ENCODE assay signal across 21 mouse cellular contexts in genomic region chr13:46569469-46569868, GRCm38 (mm10).
DNase-seq lines count a peak whose midpoint lies in the region; ATAC-seq lines count a peak whose summit lies in the region.
"Had no signal": no experiment of that assay in that cellular context is flagged by ENCODE, and none has a peak within 500 bp of the region (broad histone marks: within the 10 kb centered on the region; RNA-seq: fewer than 3 reads in every experiment).

No protein-coding gene starts in this region.

- WGBS in heart, embryonic 10.5 days: 87% methylated on average over 8 of the region's 8 CpGs
- 88% methylated on average over 8 of the region's 8 CpGs for WGBS in heart, embryonic 15.5 days

- 0 out of 2 replicates have a peak overlapping the region, but pooled peaks have one; percentile 47 for H3K27ac ChIP-seq in heart, embryonic 10.5 days
- H3K27ac ChIP-seq in heart, embryonic 15.5 days: peak overlapping the region; percentile 91
- H3K27ac ChIP-seq: embryonic facial prominence, embryonic 15.5 days; hindbrain, embryonic 10.5 days; hindbrain, embryonic 14.5 days; intestine, embryonic 15.5 days had no signal

- no peak for ATAC-seq in heart, embryonic 15.5 days (replicated peaks; ENCODE audit: insufficient number of reproducible peaks, insufficient read depth, low FRiP score, low read depth)
- 0 out of 2 replicates have a peak, but pooled peaks have one; percentile 26 for ATAC-seq in megakaryocyte progenitor cell, adult 5-6 weeks (replicated peaks; ENCODE audit: poor library complexity)
- ATAC-seq: activated CD4-positive, CD25-positive, alpha-beta regulatory T cell, adult 4 months; forebrain, embryonic 16.5 days; intestine, embryonic 15.5 days; Patski had no signal

- H3K4me1 ChIP-seq in heart, embryonic 10.5 days: peaks cover 30% of the 10 kb centered on the region
- H3K4me1 ChIP-seq in heart, embryonic 15.5 days (replicated peaks): peaks cover 23% of the 10 kb centered on the region
- H3K4me1 ChIP-seq: intestine, embryonic 15.5 days had no signal

- H3K36me3 ChIP-seq in heart, embryonic 10.5 days: peaks cover 11% of the 10 kb centered on the region; the same call in 1 of the 2 replicates
- H3K36me3 ChIP-seq in heart, embryonic 15.5 days: no peaks in the 10 kb centered on the region
- H3K36me3 ChIP-seq: embryonic facial prominence, embryonic 15.5 days; hindbrain, embryonic 10.5 days; intestine, embryonic 15.5 days had no signal

- no peak overlapping the region for H3K4me2 ChIP-seq in heart, embryonic 15.5 days
- H3K4me2 ChIP-seq: embryonic facial prominence, embryonic 15.5 days; hindbrain, embryonic 14.5 days; intestine, embryonic 15.5 days had no signal

- H3K27me3 ChIP-seq in heart, embryonic 10.5 days (ENCODE audit: insufficient read depth, poor library complexity, severe bottlenecking): no peaks in the 10 kb centered on the region
- no peaks in the 10 kb centered on the region for H3K27me3 ChIP-seq in heart, embryonic 15.5 days
- H3K27me3 ChIP-seq: CH12.LX; embryonic facial prominence, embryonic 15.5 days; intestine, embryonic 15.5 days had no signal

- no peak overlapping the region for H3K9ac ChIP-seq in heart, embryonic 15.5 days
- H3K9ac ChIP-seq: embryonic facial prominence, embryonic 15.5 days; hindbrain, embryonic 14.5 days; intestine, embryonic 15.5 days had no signal

- H3K9me3 ChIP-seq in heart, embryonic 10.5 days: no peaks in the 10 kb centered on the region
- H3K9me3 ChIP-seq in heart, embryonic 15.5 days (replicated peaks): no peaks in the 10 kb centered on the region
- H3K9me3 ChIP-seq: embryonic facial prominence, embryonic 15.5 days; hindbrain, embryonic 10.5 days; intestine, embryonic 15.5 days had no signal

- no peak for DNase-seq in heart, embryonic 10.5 days (ENCODE audit: low spot score)
- no peak for DNase-seq in heart, adult 8-10 months (ENCODE audit: low spot score)
- no peak for DNase-seq in heart, postnatal 4 days
- DNase-seq in forelimb bud, embryonic 11.5 days (ENCODE audit: low read depth, low spot score): peak; percentile 31
- DNase-seq: adrenal gland, postnatal 25 days; cerebellum, adult 18-20 months; cerebellum, adult 9-11 months; cerebellum, postnatal 36 days; gastrocnemius, postnatal 14 days; kidney, adult 18-20 months had no signal

- no peak overlapping the region for H3K4me3 ChIP-seq in heart, embryonic 10.5 days
- no peak overlapping the region for H3K4me3 ChIP-seq in heart, embryonic 15.5 days
- H3K4me3 ChIP-seq: embryonic facial prominence, embryonic 15.5 days; erythroblast, embryonic 14.5 days; hindbrain, embryonic 10.5 days; intestine, embryonic 15.5 days had no signal
